Mouse (Mus musculus) embryonic facial prominence, embryonic 11.5 days (tissue): ENCODE results near the gene Gm10491. TPM values are rescaled to one million over a fixed set of nuclear protein-coding genes. Genes with fewer than 3 reads are reported as not detected.

Experiments
- polyA plus RNA-seq: library from polyadenylated mRNA; unstranded; fragments of >200 nt; fragmentation: Nextera tagmentation; extraction: Ambion mirVana; gene quantifications from 2 replicates; pipeline ENCODE4 v1.2.1, GENCODE M21; 2014

Gm10491 gene
- polyA plus RNA-seq, 1 experiment from 2014 or later = not detected

Other genes starting within 250 kb of the Gm10491 start
- gene Plp2, start 236.4 kb downstream of the Gm10491 start, polyA plus RNA-seq = 56.3 TPM in 2 replicates
- gene Magix, start 226.6 kb downstream of the Gm10491 start, polyA plus RNA-seq = 0.10 and 0.15 TPM in 2 replicates
- 42.2 and 44.2 TPM in 2 replicates for gene Gpkow, start 210.7 kb downstream of the Gm10491 start, polyA plus RNA-seq
- 17.3 and 22.6 TPM in 2 replicates for gene Wdr45, start 193.5 kb downstream of the Gm10491 start, polyA plus RNA-seq
- gene Gm45208, start 185.6 kb downstream of the Gm10491 start, polyA plus RNA-seq = not detected in 2 replicates
- 85.4 and 88.7 TPM in 2 replicates for gene Praf2, start 179.4 kb downstream of the Gm10491 start, polyA plus RNA-seq
- 14.5 and 20.2 TPM in 2 replicates for gene Ccdc120, start 156.9 kb downstream of the Gm10491 start, polyA plus RNA-seq
- gene Tfe3, start 145.3 kb downstream of the Gm10491 start, polyA plus RNA-seq = 16.2 and 16.5 TPM in 2 replicates
- 35.6 and 35.9 TPM in 2 replicates for gene Gripap1, start 118.1 kb downstream of the Gm10491 start, polyA plus RNA-seq
- 0.86 and 1.2 TPM in 2 replicates for gene Kcnd1, start 85.5 kb downstream of the Gm10491 start, polyA plus RNA-seq
- 36.4 and 37.1 TPM in 2 replicates for gene Otud5, start 66.5 kb downstream of the Gm10491 start, polyA plus RNA-seq
- gene Pim2, start 29.6 kb downstream of the Gm10491 start, polyA plus RNA-seq = 4.9 and 6.4 TPM in 2 replicates
- gene Slc35a2, start 23.8 kb downstream of the Gm10491 start, polyA plus RNA-seq = 6.8 and 12.1 TPM in 2 replicates
- gene Pqbp1, start 8.6 kb downstream of the Gm10491 start, polyA plus RNA-seq = 146 and 149 TPM in 2 replicates
- gene Timm17b, start 8.5 kb downstream of the Gm10491 start, polyA plus RNA-seq = 162 and 172 TPM in 2 replicates
- not detected in 2 replicates for gene Gm10490, start 1.7 kb upstream of the Gm10491 start, polyA plus RNA-seq
- 4.9 and 5.3 TPM in 2 replicates for gene Pcsk1n, start 12.0 kb upstream of the Gm10491 start, polyA plus RNA-seq
- gene Eras, start 20.8 kb upstream of the Gm10491 start, polyA plus RNA-seq = not detected in 2 replicates
- 38.0 and 43.9 TPM in 2 replicates for gene Hdac6, start 40.1 kb upstream of the Gm10491 start, polyA plus RNA-seq
- 4.0 and 5.0 TPM in 2 replicates for gene Gata1, start 70.2 kb upstream of the Gm10491 start, polyA plus RNA-seq
- gene Glod5, start 110.7 kb upstream of the Gm10491 start, polyA plus RNA-seq = not detected in 2 replicates
- gene Suv39h1, start 166.9 kb upstream of the Gm10491 start, polyA plus RNA-seq = 86.7 and 88.3 TPM in 2 replicates
- 0.42 and 0.48 TPM in 2 replicates for gene Was, start 182.7 kb upstream of the Gm10491 start, polyA plus RNA-seq
- gene Wdr13, start 225.1 kb upstream of the Gm10491 start, polyA plus RNA-seq = 15.1 and 15.9 TPM in 2 replicates
- gene Rbm3, start 238.0 kb upstream of the Gm10491 start, polyA plus RNA-seq = 525 and 566 TPM in 2 replicates